Mouse (Mus musculus): ENCODE results near the gene Lamb3. TPM values are rescaled to one million over a fixed set of nuclear protein-coding genes. Genes with fewer than 3 reads are reported as not detected.

Lamb3 gene
- polyA plus RNA-seq (2012; ENCODE audit: insufficient read depth, insufficient read length, low replicate concordance, missing spikeins) = not detected in 2 replicates

DNA sequence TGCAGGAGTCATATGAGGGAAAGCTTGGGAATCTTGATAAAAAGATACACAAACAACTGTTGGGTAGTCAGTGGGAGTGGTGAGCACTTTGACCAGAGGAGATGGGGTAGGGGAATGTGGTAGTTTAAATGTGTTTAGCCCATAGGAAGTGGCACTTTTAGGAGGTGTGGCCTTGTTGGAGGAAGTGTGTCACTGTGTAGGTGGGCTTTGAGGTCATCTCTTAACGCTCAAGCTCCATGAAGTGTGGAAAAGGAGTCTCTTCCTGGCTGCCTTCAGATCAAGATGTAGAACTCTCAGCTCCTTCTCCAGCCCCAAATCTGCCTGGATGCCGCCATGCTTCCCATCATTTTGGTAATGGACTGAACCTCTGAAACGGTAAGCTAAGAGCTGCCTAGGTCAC is at the start of gene Lamb3:
Gene Lamb3, plus strand, starts transcription at position 197 of the 400 bp plus-strand sequence.
- WGBS = 94% methylated on average over 3 of the region's 3 CpGs
- no peaks in the 10 kb centered on the region for H3K4me1 ChIP-seq (ENCODE audit: control insufficient read depth, insufficient read depth, low read length)
- TF ChIP-seq CTCF (IDR thresholded peaks at IDR 0.05; ENCODE audit: insufficient read depth, low read depth, low read length) = no peak
- TF ChIP-seq POLR2A (IDR thresholded peaks at IDR 0.05; ENCODE audit: insufficient read depth, low read depth, low read length) = no peak
- H3K4me3 ChIP-seq (ENCODE audit: insufficient read depth, low read depth, low read length) = no peak within 1 kb of the TSS
- no peak within 1 kb of the TSS for H3K27ac ChIP-seq (ENCODE audit: insufficient read depth, low read depth, low read length)

- H3K4me1 ChIP-seq (ENCODE audit: control insufficient read depth, insufficient read depth, low read length) = peaks cover 4% of the 10 kb centered on the region
- 83% methylated on average over 3 of the region's 3 CpGs for WGBS
- H3K4me3 ChIP-seq (ENCODE audit: insufficient read depth, low read depth, low read length) = no peak overlapping the region
- TF ChIP-seq CTCF (IDR thresholded peaks at IDR 0.05; ENCODE audit: insufficient read depth, low read depth, low read length) (no peak), POLR2A (IDR thresholded peaks at IDR 0.05; ENCODE audit: insufficient read depth, low read depth, low read length) (no peak)
- H3K27ac ChIP-seq (ENCODE audit: insufficient read depth, low read depth, low read length) = no peak overlapping the region
These were observed 48.3 kb upstream of the Lamb3 start for GRCm38 (mm10) chr1:193159163-193159562.

DNA sequence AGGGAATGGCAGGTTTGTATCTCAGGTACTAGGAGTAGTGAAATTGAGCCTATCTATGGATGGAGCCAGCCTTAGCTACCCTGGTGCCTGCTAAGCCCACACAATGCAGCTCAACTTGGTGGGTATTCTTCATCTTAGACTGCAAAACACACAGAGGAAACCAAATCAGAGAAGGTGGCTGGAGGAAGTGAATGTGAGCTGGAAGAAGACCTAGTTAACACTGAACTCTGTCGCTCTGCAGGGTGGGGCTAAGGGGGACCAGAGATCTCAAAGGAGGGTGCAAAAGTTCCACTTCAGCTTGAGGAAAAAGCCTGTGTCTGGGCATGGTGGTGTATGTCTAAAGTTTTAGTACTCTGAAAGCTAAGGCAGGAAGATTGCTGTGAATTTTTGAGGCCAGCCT is 47.9 kb upstream of the Lamb3 start:
- no peak overlapping the region for H3K27ac ChIP-seq (ENCODE audit: insufficient read depth, low read depth, low read length)
- WGBS = 88% methylated on average over 1 of the region's 1 CpGs
- H3K4me3 ChIP-seq (ENCODE audit: insufficient read depth, low read depth, low read length) = no peak overlapping the region
- TF ChIP-seq CTCF (IDR thresholded peaks at IDR 0.05; ENCODE audit: insufficient read depth, low read depth, low read length) (no peak), POLR2A (IDR thresholded peaks at IDR 0.05; ENCODE audit: insufficient read depth, low read depth, low read length) (no peak)
- H3K4me1 ChIP-seq (ENCODE audit: control insufficient read depth, insufficient read depth, low read length) = peaks cover 4% of the 10 kb centered on the region

DNA sequence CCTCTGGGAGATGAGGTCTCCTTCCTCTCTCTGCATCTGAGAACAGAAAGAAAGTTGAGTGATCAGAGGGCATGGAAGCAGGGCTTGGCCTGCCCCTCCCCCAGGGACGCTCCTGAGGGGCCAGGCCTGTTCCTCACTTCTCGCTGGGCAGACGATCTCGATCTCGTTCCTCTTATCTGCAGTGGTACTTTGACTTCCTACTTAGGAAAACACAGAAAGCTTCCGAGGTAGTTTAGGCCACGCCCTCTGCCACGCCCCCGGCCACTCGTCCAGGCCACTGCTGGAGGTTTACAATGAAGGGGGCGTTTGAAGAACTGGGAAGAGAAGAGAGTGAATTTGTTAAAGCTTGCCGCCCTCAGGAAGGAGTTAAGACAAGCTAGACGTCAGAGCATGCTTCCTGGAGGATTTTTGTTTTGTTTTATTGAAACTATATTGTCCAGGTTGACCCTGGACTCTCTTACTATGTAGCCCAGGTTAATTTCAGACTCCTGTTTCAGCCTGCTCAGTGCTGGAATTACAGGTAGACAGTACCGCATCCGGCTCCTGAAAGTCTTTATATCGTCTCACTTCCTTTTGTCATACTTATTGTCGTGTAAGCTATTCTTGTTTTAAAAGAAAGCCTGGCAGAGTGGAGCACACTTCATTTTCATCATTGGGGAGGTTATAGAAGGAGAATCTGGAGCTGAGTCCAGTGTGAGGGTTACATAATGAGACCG is 47.0 kb upstream of the Lamb3 start:
- WGBS = 28% methylated on average over 18 of the region's 18 CpGs
- Histone ChIP-seq H3K4me3 (ENCODE audit: insufficient read depth, low read depth, low read length) (no peak overlapping the region), H3K27ac (ENCODE audit: insufficient read depth, low read depth, low read length) (no peak overlapping the region), H3K4me1 (ENCODE audit: control insufficient read depth, insufficient read depth, low read length) (peaks cover 4% of the 10 kb centered on the region)
- TF ChIP-seq POLR2A (IDR thresholded peaks at IDR 0.05; ENCODE audit: insufficient read depth, low read depth, low read length) (no peak), CTCF (IDR thresholded peaks at IDR 0.05; ENCODE audit: insufficient read depth, low read depth, low read length) (no peak)

- Histone ChIP-seq H3K27ac (ENCODE audit: insufficient read depth, low read depth, low read length) (no peak within 1 kb of the TSS), H3K4me3 (ENCODE audit: insufficient read depth, low read depth, low read length) (no peak within 1 kb of the TSS), H3K4me1 (ENCODE audit: control insufficient read depth, insufficient read depth, low read length) (peaks cover 3% of the 10 kb centered on the region; the same call in 1 of the 2 replicates)
- TF ChIP-seq POLR2A (IDR thresholded peaks at IDR 0.05; ENCODE audit: insufficient read depth, low read depth, low read length) (no peak), CTCF (IDR thresholded peaks at IDR 0.05; ENCODE audit: insufficient read depth, low read depth, low read length) (no peak)
- 93% methylated on average over 3 of the region's 3 CpGs for WGBS
These were observed 39.8 kb upstream of the Lamb3 start, which contains the start of gene A130010J15Rik for GRCm38 (mm10) chr1:193167746-193168145. TSS of gene A130010J15Rik (plus strand) at chr1:193168046.

DNA sequence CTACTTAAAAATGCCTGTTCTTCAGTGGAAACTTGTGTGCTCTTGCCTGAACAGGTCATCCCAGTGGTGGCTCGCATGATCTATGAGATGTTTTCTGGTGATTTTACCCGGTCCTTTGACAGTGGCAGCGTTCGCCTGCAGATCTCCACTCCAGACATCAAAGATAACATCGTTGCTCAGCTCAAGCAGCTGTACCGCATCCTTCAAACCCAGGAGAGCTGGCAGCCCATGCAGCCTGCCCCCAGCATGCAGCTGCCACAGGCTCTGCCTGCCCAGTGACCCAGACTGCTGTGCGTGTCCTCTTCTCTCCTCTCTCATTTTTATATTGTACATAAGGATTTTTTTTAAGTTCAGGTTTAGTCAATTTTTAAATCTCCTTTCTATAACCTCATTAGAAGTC is 38.3 kb upstream of the Lamb3 start:
- no peak overlapping the region for H3K27ac ChIP-seq (ENCODE audit: insufficient read depth, low read depth, low read length)
- TF ChIP-seq POLR2A (IDR thresholded peaks at IDR 0.05; ENCODE audit: insufficient read depth, low read depth, low read length) (no peak), CTCF (IDR thresholded peaks at IDR 0.05; ENCODE audit: insufficient read depth, low read depth, low read length) (no peak)
- no peak overlapping the region for H3K4me3 ChIP-seq (ENCODE audit: insufficient read depth, low read depth, low read length)
- WGBS = 80% methylated on average over 7 of the region's 7 CpGs
- peaks cover 8% of the 10 kb centered on the region for H3K4me1 ChIP-seq (ENCODE audit: control insufficient read depth, insufficient read depth, low read length)

DNA sequence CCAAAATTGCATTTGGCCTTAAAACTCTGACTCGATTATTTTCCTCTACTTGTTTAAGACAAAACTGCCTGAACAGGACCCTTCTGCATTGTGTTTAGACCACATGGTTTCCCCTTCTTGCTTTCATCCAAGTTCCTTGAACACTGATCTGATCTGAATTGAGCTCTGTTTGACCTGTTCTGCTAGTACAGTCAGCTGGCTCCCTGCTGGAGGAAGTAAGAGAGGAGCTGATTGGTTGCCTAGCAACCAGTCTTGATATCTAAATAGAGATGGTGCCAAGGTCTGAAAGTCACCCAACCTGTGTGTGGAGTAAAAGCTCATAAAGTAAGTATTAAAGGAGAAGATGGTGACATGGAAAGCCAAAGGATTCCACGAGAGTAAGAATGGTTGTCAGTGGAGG is 37.6 kb upstream of the Lamb3 start:
- no peak overlapping the region for H3K4me3 ChIP-seq (ENCODE audit: insufficient read depth, low read depth, low read length)
- 23% methylated on average over 2 of the region's 2 CpGs for WGBS
- H3K27ac ChIP-seq (ENCODE audit: insufficient read depth, low read depth, low read length) = no peak overlapping the region
- no peak for TF ChIP-seq POLR2A (IDR thresholded peaks at IDR 0.05; ENCODE audit: insufficient read depth, low read depth, low read length)
- no peak for TF ChIP-seq CTCF (IDR thresholded peaks at IDR 0.05; ENCODE audit: insufficient read depth, low read depth, low read length)
- H3K4me1 ChIP-seq (ENCODE audit: control insufficient read depth, insufficient read depth, low read length) = peaks cover 14% of the 10 kb centered on the region

GRCm38 (mm10) chr1:193172991-193173809 is 34.3 kb upstream of the Lamb3 start:
- H3K4me1 ChIP-seq (ENCODE audit: control insufficient read depth, insufficient read depth, low read length) = peaks cover 15% of the 10 kb centered on the region
- peak overlapping the region; percentile 94 for H3K27ac ChIP-seq (ENCODE audit: insufficient read depth, low read depth, low read length)
- peak; percentile 92 for TF ChIP-seq POLR2A (IDR thresholded peaks at IDR 0.05; ENCODE audit: insufficient read depth, low read depth, low read length)
- 0 out of 2 replicates have a peak, but pooled peaks have one; percentile 8 for TF ChIP-seq CTCF (IDR thresholded peaks at IDR 0.05; ENCODE audit: insufficient read depth, low read depth, low read length)
- under 1% methylated on average over 48 of the region's 48 CpGs for WGBS
- peak overlapping the region; percentile 97 for H3K4me3 ChIP-seq (ENCODE audit: insufficient read depth, low read depth, low read length)

DNA sequence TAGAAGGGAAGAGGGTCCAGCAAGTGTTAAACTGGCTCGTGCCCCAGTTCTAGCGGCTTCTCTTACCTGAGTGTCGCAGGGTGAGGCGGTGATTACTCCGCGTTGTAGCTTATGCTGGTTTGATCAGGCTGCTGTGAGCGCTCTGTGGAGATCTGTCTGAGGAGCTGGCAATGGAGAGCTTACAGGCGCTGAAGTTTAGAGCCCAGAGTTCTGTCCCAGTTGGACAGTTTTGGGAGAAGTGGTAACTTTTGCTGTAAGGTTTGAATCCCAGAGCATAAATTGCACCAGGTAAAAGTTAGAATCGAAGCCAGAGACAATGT is 33.7 kb upstream of the Lamb3 start:
- H3K27ac ChIP-seq (ENCODE audit: insufficient read depth, low read depth, low read length) = peak overlapping the region; percentile 94
- no peak for TF ChIP-seq CTCF (IDR thresholded peaks at IDR 0.05; ENCODE audit: insufficient read depth, low read depth, low read length)
- no peak for TF ChIP-seq POLR2A (IDR thresholded peaks at IDR 0.05; ENCODE audit: insufficient read depth, low read depth, low read length)
- peak overlapping the region; percentile 97 for H3K4me3 ChIP-seq (ENCODE audit: insufficient read depth, low read depth, low read length)
- peaks cover 15% of the 10 kb centered on the region for H3K4me1 ChIP-seq (ENCODE audit: control insufficient read depth, insufficient read depth, low read length)
- WGBS = 13% methylated on average over 9 of the region's 9 CpGs

All from olfactory bulb, adult 2 months (tissue).